Mouse (Mus musculus) C2C12 (cell line): ENCODE data around the gene Ctse. TPM values are rescaled to one million over a fixed set of nuclear protein-coding genes. Genes with fewer than 3 reads are reported as not detected.
"Not testable (repeated sequence)": the region's sequence is repeated elsewhere in the genome, so short reads cannot be mapped to it uniquely, and the experiment has no call there.

Experiments
- H3K27me3 ChIP-seq: one replicate; pipeline ENCODE4 v1.6.1; 2011; ENCODE audit not compliant: control insufficient read depth, insufficient read depth, insufficient read length
- H3K36me3 ChIP-seq: one replicate; pipeline ENCODE4 v1.6.1; 2011; ENCODE audit not compliant: control insufficient read depth, insufficient read depth
- H3K4me3 ChIP-seq: one replicate; pipeline ENCODE4 v1.5.1; 2011; ENCODE audit warnings: mild to moderate bottlenecking, control low read depth; ENCODE audit not compliant: poor library complexity, insufficient read depth, severe bottlenecking
- H3K79me2 ChIP-seq: one replicate; pipeline ENCODE4 v1.6.1; 2011; ENCODE audit not compliant: control insufficient read depth, insufficient read depth
- H3K79me3 ChIP-seq: one replicate; pipeline ENCODE4 v1.6.1; 2011; ENCODE audit warnings: low read depth, control low read depth
- H3ac ChIP-seq: one replicate; pipeline ENCODE3; 2011; ENCODE audit warnings: low read depth; ENCODE audit not compliant: control insufficient read depth, insufficient read length
- CEBPB ChIP-seq: IDR thresholded peaks from one replicate; pipeline ENCODE4 v1.6.1; 2011; ENCODE audit warnings: low read depth, mild to moderate bottlenecking, control low read depth, moderate library complexity
- CTCF ChIP-seq: IDR thresholded peaks from one replicate; pipeline ENCODE4 v1.5.1; 2011; ENCODE audit not compliant: control insufficient read depth, insufficient read depth, insufficient read length
- FOSL1 ChIP-seq: IDR thresholded peaks from one replicate; pipeline ENCODE4 v1.8.0; 2011; ENCODE audit warnings: mild to moderate bottlenecking, low read length; ENCODE audit not compliant: poor library complexity, insufficient read depth, severe bottlenecking
- MAX ChIP-seq: IDR thresholded peaks from one replicate; pipeline ENCODE4 v1.6.1; 2011; ENCODE audit warnings: mild to moderate bottlenecking, control low read depth
- MYOD1 ChIP-seq: IDR thresholded peaks from one replicate; pipeline ENCODE4 v1.6.1; 2011; ENCODE audit warnings: low read depth; ENCODE audit not compliant: control insufficient read depth, insufficient read length
- MYOG ChIP-seq: IDR thresholded peaks from one replicate; pipeline ENCODE4 v1.6.1; 2011; ENCODE audit not compliant: control insufficient read depth, insufficient read length; ENCODE audit errors: extremely low read depth
- USF1 ChIP-seq: IDR thresholded peaks from one replicate; pipeline ENCODE4 v1.6.1; 2011; ENCODE audit warnings: low read depth, mild to moderate bottlenecking, control low read depth, moderate library complexity
- polyA plus RNA-seq: library from polyadenylated mRNA; unstranded; fragments of >200 nt; fragmentation: generic; extraction: Trizol; gene quantifications from one replicate; pipeline ENCODE4 v1.2.1, GENCODE M21; 2012; ENCODE audit warnings: missing spikeins

The Ctse gene
- polyA plus RNA-seq, 1 experiment = not detected

GRCm38 (mm10) chr1:131623644-131624043 is 14.5 kb upstream of the Ctse start:
- no peaks in the 10 kb centered on the region for H3K79me2 ChIP-seq
- no peak overlapping the region for H3K4me3 ChIP-seq
- H3K27me3 ChIP-seq = peaks cover 28% of the 10 kb centered on the region
- H3ac ChIP-seq = no peak overlapping the region
- TF ChIP-seq CEBPB (no peak), MYOD1 (no peak), FOSL1 (no peak), MYOG (no peak), CTCF (no peak)
- H3K79me3 ChIP-seq = no peaks in the 10 kb centered on the region
- no peaks in the 10 kb centered on the region for H3K36me3 ChIP-seq

GRCm38 (mm10) chr1:131624175-131624835 is 13.8 kb upstream of the Ctse start:
- TF ChIP-seq MYOG (no peak), CTCF (no peak), MYOD1 (no peak), MAX (no peak), FOSL1 (no peak), CEBPB (no peak), USF1 (no peak)
- H3ac ChIP-seq = no peak overlapping the region
- peaks cover 27% of the 10 kb centered on the region for H3K27me3 ChIP-seq
- no peak overlapping the region for H3K4me3 ChIP-seq
- H3K36me3 ChIP-seq = no peaks in the 10 kb centered on the region
- H3K79me3 ChIP-seq = no peaks in the 10 kb centered on the region
- H3K79me2 ChIP-seq = no peaks in the 10 kb centered on the region

- H3K27me3 ChIP-seq = peaks cover 17% of the 10 kb centered on the region
- TF ChIP-seq MAX = no peak
- TF ChIP-seq FOSL1 = no peak
- TF ChIP-seq MYOD1 = no peak
- TF ChIP-seq MYOG = no peak
- no peak for TF ChIP-seq CTCF
- no peak for TF ChIP-seq CEBPB
- no peak for TF ChIP-seq USF1
- no peaks in the 10 kb centered on the region for H3K36me3 ChIP-seq
These were observed 11.9 kb upstream of the Ctse start for GRCm38 (mm10) chr1:131626200-131626599.

GRCm38 (mm10) chr1:131632216-131632615 is 5.9 kb upstream of the Ctse start:
- H3K4me3 ChIP-seq, H3K36me3 ChIP-seq, H3K79me2 ChIP-seq, H3K27me3 ChIP-seq, H3K79me3 ChIP-seq, H3ac ChIP-seq: not testable (repeated sequence)

More at GRCm38 (mm10) chr1:131626200-131626599, 11.9 kb upstream of the Ctse start:
- H3K79me2 ChIP-seq = no peaks in the 10 kb centered on the region
- no peaks in the 10 kb centered on the region for H3K79me3 ChIP-seq
- no peak overlapping the region for H3K4me3 ChIP-seq
- H3ac ChIP-seq = no peak overlapping the region

GRCm38 (mm10) chr1:131634495-131634894 is 3.6 kb upstream of the Ctse start:
- H3K79me3 ChIP-seq = no peaks in the 10 kb centered on the region
- TF ChIP-seq CTCF = no peak
- TF ChIP-seq USF1 = no peak
- TF ChIP-seq MYOG = no peak
- no peak for TF ChIP-seq MYOD1
- TF ChIP-seq MAX = no peak
- TF ChIP-seq FOSL1 = no peak
- TF ChIP-seq CEBPB = no peak
- peaks cover 8% of the 10 kb centered on the region for H3K27me3 ChIP-seq
- no peak overlapping the region for H3ac ChIP-seq
- no peaks in the 10 kb centered on the region for H3K79me2 ChIP-seq
- no peaks in the 10 kb centered on the region for H3K36me3 ChIP-seq
- H3K4me3 ChIP-seq = no peak overlapping the region

- H3K79me2 ChIP-seq = no peaks in the 10 kb centered on the region
- TF ChIP-seq MYOD1 (no peak), MYOG (no peak), FOSL1 (no peak), USF1 (no peak), CEBPB (no peak), CTCF (no peak), MAX (no peak)
- H3K4me3 ChIP-seq = no peak overlapping the region
- no peak overlapping the region for H3ac ChIP-seq
- H3K27me3 ChIP-seq = peaks cover 5% of the 10 kb centered on the region
- no peaks in the 10 kb centered on the region for H3K79me3 ChIP-seq
- H3K36me3 ChIP-seq = no peaks in the 10 kb centered on the region
These were observed 675 bp downstream of the Ctse start for GRCm38 (mm10) chr1:131638541-131639421.
